Mouse (Mus musculus): ENCODE results near the gene 2610318N02Rik.

DNA sequence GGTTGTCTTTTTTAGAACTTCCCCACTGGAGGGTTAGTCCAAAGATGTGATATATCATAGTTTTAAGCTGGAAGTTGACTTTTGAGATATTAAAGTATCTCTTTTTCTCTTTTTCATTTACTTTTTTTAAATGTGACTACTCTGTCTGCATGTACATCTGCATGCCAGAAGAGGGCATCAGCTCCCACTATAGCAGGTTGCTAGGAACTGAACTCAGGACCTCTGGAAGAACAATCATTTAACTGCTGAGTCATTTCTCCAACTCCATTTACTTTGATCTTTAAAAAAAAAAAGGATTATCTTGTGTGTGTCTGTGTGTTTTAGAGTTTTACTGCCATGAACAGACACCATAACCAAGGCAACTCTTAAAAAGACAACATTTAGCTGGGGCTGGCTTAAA lies 48.1 kb downstream of the 2610318N02Rik start:
- TF ChIP-seq CTCF (IDR thresholded peaks at IDR 0.05; ENCODE audit: low read depth, low read length) = no peak
- no peak for TF ChIP-seq GATA1 (IDR thresholded peaks at IDR 0.05; ENCODE audit: borderline replicate concordance, low read length)
- TF ChIP-seq TAL1 (conservative IDR thresholded peaks at IDR 0.05; ENCODE audit: low read depth, low read length) = no peak
- TF ChIP-seq POLR2AphosphoS5 (IDR thresholded peaks at IDR 0.05; ENCODE audit: insufficient replicate concordance, low read depth, low read length) = no peak
